Mouse (Mus musculus) stomach, embryonic 14.5 days (tissue): ENCODE results near the gene Cd52. TPM values are rescaled to one million over a fixed set of nuclear protein-coding genes. Genes with fewer than 3 reads are reported as not detected.

ENCODE experiments used
- ATAC-seq: fragments of 200-750 bp; cut with Nextera tagmentation; 2 replicates; pipeline ENCODE4 v1.8.0; 2017; ENCODE audit warnings: low read depth, moderate TSS enrichment; ENCODE audit not compliant: insufficient number of reproducible peaks, insufficient read depth, low FRiP score
- H3K27ac ChIP-seq: fragments of 300-500 bp; sonication (generic); 2 replicates; pipeline ENCODE4 v1.5.1; 2014; ENCODE audit warnings: mild to moderate bottlenecking, low read length, moderate library complexity, mixed read lengths
- H3K27me3 ChIP-seq: fragments of 300-500 bp; sonication (generic); 2 replicates; pipeline ENCODE4 v1.6.1; 2014; ENCODE audit warnings: low read length, control low read depth, mixed read lengths; ENCODE audit not compliant: control insufficient read depth, insufficient read depth
- H3K36me3 ChIP-seq: fragments of 300-500 bp; sonication (generic); 2 replicates; pipeline ENCODE4 v1.6.1; 2014; ENCODE audit warnings: mild to moderate bottlenecking, control low read depth, low read length, moderate library complexity, mixed read lengths; ENCODE audit not compliant: control insufficient read depth, insufficient read depth
- H3K4me1 ChIP-seq: fragments of 300-500 bp; sonication (generic); 2 replicates; pipeline ENCODE4 v1.6.1; 2014; ENCODE audit warnings: low read length, control low read depth, mixed read lengths; ENCODE audit not compliant: control insufficient read depth, insufficient read depth
- H3K4me2 ChIP-seq: fragments of 300-500 bp; sonication (generic); replicated peaks from 2 replicates; pipeline ENCODE4 v1.6.1; 2014; ENCODE audit warnings: low read depth, low read length, control low read depth
- H3K4me3 ChIP-seq: fragments of 300-500 bp; sonication (generic); 2 replicates; pipeline ENCODE4 v1.5.1; 2014; ENCODE audit warnings: low read depth, low read length, control low read depth
- H3K9ac ChIP-seq: fragments of 300-500 bp; sonication (generic); replicated peaks from 2 replicates; pipeline ENCODE4 v1.6.1; 2014; ENCODE audit warnings: low read depth, mild to moderate bottlenecking, control low read depth, low read length, moderate library complexity, mixed read lengths
- H3K9me3 ChIP-seq: fragments of 300-500 bp; sonication (generic); 2 replicates; pipeline ENCODE4 v1.6.1; 2016; ENCODE audit warnings: low read depth, low read length, control low read depth; ENCODE audit not compliant: control insufficient read depth
- WGBS: fragments of 180-500 bp; shearing (Covaris S2); extraction: QIAGEN DNeasy Blood & Tissue Kit; methylation state at CpG from one replicate; pipeline ENCODE4 v1.1.7; 2014; 5-methylcytosine and 5-hydroxymethylcytosine counted together
- polyA plus RNA-seq: library from polyadenylated mRNA; unstranded; fragments of >200 nt; fragmentation: Nextera tagmentation; extraction: Ambion mirVana; gene quantifications from 2 replicates; pipeline ENCODE4 v1.2.1, GENCODE M21; 2014

Cd52 gene
- polyA plus RNA-seq, 1 experiment from 2014 or later, result 16.4 TPM

- 82% methylated on average over 4 of the region's 4 CpGs for WGBS
- no peaks in the 10 kb centered on the region for H3K27me3 ChIP-seq
- H3K36me3 ChIP-seq, result no peaks in the 10 kb centered on the region
- H3K9ac ChIP-seq, result no peak overlapping the region
- no peak overlapping the region for H3K4me3 ChIP-seq
- no peak overlapping the region for H3K27ac ChIP-seq
- H3K9me3 ChIP-seq, result no peaks in the 10 kb centered on the region
- H3K4me2 ChIP-seq, result no peak overlapping the region
- 0 out of 2 replicates have a peak, but pooled peaks cover 7% of the 10 kb centered on the region for H3K4me1 ChIP-seq
- ATAC-seq, result no peak
Observed at GRCm38 (mm10) chr4:134080674-134081073, 14.2 kb downstream of the Cd52 start.

DNA sequence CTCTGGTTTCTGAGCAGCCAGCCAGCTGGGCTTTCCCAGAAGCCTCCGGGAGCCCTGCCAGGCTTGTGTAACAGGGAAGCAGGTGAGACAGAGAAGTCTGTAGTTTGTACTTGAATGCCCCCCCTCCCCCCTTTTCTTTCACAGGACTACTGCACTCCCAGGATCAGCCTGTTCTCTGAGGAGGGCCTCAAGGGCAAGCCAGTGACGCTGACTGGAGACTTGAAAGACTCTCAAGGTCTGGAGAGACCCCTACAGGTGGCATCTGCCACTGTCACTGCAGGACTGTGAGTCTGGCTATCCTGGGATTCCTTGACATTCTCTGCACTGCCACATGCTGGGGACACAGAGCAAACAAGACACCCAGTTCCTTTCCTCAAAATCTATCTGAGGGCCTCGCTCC, 16.2 kb downstream of the Cd52 start:
- no peak overlapping the region for H3K27ac ChIP-seq
- no peak overlapping the region for H3K9ac ChIP-seq
- H3K36me3 ChIP-seq, result no peaks in the 10 kb centered on the region
- no peaks in the 10 kb centered on the region for H3K9me3 ChIP-seq
- ATAC-seq, result no peak
- H3K4me2 ChIP-seq, result no peak overlapping the region
- H3K4me1 ChIP-seq, result 0 out of 2 replicates have a peak, but pooled peaks cover 7% of the 10 kb centered on the region
- H3K27me3 ChIP-seq, result no peaks in the 10 kb centered on the region
- 20% methylated on average over 3 of the region's 3 CpGs for WGBS
- no peak overlapping the region for H3K4me3 ChIP-seq

GRCm38 (mm10) chr4:134068793-134069580, 25.9 kb downstream of the Cd52 start:
- WGBS, result 86% methylated on average over 4 of the region's 4 CpGs
- H3K4me2 ChIP-seq, result no peak overlapping the region

GRCm38 (mm10) chr4:134067833-134068544, 26.9 kb downstream of the Cd52 start:
- Histone ChIP-seq H3K27me3 (no peaks in the 10 kb centered on the region), H3K9ac (no peak overlapping the region), H3K4me3 (no peak overlapping the region), H3K36me3 (no peaks in the 10 kb centered on the region), H3K9me3 (no peaks in the 10 kb centered on the region), H3K4me1 (no peaks in the 10 kb centered on the region), H3K4me2 (no peak overlapping the region), H3K27ac (no peak overlapping the region)
- 80% methylated on average over 7 of the region's 7 CpGs for WGBS
- ATAC-seq, result peak; percentile 53; the same call in 1 of the 2 replicates

More at GRCm38 (mm10) chr4:134068793-134069580, 25.9 kb downstream of the Cd52 start:
- Histone ChIP-seq H3K4me3 (no peak overlapping the region), H3K27me3 (no peaks in the 10 kb centered on the region), H3K9ac (no peak overlapping the region), H3K9me3 (no peaks in the 10 kb centered on the region), H3K36me3 (no peaks in the 10 kb centered on the region), H3K27ac (no peak overlapping the region), H3K4me1 (no peaks in the 10 kb centered on the region)
- no peak for ATAC-seq

DNA sequence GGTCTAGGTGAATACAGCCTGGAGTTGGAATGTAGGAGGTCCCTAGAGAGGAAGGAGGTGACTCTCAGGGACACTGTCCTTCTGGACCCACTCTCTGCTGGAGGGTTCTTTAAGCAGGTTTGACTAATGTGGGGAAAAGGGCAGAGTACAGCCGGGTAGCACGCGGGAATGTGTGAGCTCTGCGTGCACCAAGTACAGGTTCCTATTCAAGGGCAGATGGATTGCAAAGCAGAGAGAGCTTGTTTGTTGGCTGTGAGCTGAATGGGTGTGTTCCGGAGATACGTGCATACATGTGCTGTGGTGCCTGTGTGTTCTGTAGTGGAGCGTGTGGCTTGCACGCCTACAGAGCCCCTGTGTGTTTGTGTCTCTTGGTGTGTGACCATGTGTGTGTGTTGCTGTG, 27.5 kb downstream of the Cd52 start:
- 79% methylated on average over 8 of the region's 8 CpGs for WGBS
- Histone ChIP-seq H3K4me3 (no peak overlapping the region), H3K4me1 (no peaks in the 10 kb centered on the region), H3K9me3 (no peaks in the 10 kb centered on the region), H3K9ac (no peak overlapping the region), H3K4me2 (no peak overlapping the region), H3K27ac (no peak overlapping the region), H3K27me3 (no peaks in the 10 kb centered on the region), H3K36me3 (no peaks in the 10 kb centered on the region)
- ATAC-seq, result 0 out of 2 replicates have a peak, but pooled peaks have one; percentile 43

- WGBS, result 18% methylated on average over 23 of the region's 23 CpGs
- no peak overlapping the region for H3K4me3 ChIP-seq
Observed at GRCm38 (mm10) chr4:134065431-134066004, 29.4 kb downstream of the Cd52 start.

DNA sequence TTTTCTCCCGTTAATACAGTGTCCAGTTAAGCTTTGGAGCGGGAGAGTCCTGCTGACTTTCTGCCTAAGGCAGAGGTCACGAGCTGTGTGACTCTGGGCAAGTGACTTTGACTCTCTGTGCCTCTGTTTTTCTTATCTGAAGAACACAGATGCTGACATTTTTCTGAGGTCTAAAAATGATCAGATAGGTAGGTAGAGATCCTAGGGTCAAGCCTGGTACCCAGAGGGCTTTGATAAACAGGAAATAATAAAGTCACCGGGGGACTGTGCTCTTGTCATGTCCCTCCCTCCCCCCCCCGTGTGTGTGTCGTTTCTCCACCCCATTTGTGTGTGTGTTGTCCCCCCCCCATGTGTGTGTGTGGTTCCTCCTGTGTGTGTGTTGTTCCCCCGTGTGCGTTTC, 32.3 kb downstream of the Cd52 start:
- Histone ChIP-seq H3K4me2 (no peak overlapping the region), H3K9ac (no peak overlapping the region), H3K27ac (no peak overlapping the region), H3K9me3 (no peaks in the 10 kb centered on the region), H3K36me3 (no peaks in the 10 kb centered on the region), H3K4me3 (no peak overlapping the region), H3K4me1 (no peaks in the 10 kb centered on the region), H3K27me3 (no peaks in the 10 kb centered on the region)
- no peak for ATAC-seq
- WGBS, result 60% methylated on average over 8 of the region's 8 CpGs

More at GRCm38 (mm10) chr4:134065431-134066004, 29.4 kb downstream of the Cd52 start:
- Histone ChIP-seq H3K27ac (no peak overlapping the region), H3K4me1 (no peaks in the 10 kb centered on the region), H3K4me2 (peak overlapping the region; percentile 22; the same call in 1 of the 2 replicates), H3K36me3 (no peaks in the 10 kb centered on the region), H3K9ac (no peak overlapping the region), H3K9me3 (no peaks in the 10 kb centered on the region), H3K27me3 (no peaks in the 10 kb centered on the region)
- ATAC-seq, result no peak

DNA sequence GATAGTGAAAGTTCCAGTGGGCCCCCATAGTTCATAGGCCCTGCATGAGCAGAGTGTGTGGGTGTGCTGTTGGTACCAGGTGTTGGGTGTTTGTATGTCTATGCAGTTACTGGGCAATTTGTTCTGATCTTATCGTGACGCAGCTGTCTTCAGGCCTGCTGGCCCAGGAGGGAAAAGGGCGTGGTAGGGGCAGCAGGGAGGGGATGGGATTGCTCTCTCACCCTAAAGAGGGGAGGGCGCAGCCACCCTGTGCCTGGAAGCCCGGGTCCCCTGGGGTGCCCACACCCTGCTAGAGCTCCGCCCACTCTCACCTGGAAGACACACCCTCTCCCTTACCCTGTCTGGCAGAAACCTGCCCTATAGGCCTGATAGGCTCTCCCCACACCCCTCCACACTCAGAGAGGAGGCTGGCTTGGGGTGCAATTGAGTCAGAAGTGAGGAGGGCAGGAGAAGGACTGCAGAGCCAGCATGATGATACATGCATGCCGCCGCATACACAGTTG, 32.9 kb downstream of the Cd52 start:
- H3K27me3 ChIP-seq, result no peaks in the 10 kb centered on the region
- H3K4me2 ChIP-seq, result no peak overlapping the region
- 33% methylated on average over 8 of the region's 8 CpGs for WGBS
- no peak overlapping the region for H3K4me3 ChIP-seq
- H3K27ac ChIP-seq, result no peak overlapping the region
- H3K9me3 ChIP-seq, result no peaks in the 10 kb centered on the region
- no peak overlapping the region for H3K9ac ChIP-seq
- H3K4me1 ChIP-seq, result no peaks in the 10 kb centered on the region
- ATAC-seq, result peak; percentile 82
- H3K36me3 ChIP-seq, result no peaks in the 10 kb centered on the region
